Mouse (Mus musculus): ENCODE data around the gene Pcyt2.

The Pcyt2 gene

DNA sequence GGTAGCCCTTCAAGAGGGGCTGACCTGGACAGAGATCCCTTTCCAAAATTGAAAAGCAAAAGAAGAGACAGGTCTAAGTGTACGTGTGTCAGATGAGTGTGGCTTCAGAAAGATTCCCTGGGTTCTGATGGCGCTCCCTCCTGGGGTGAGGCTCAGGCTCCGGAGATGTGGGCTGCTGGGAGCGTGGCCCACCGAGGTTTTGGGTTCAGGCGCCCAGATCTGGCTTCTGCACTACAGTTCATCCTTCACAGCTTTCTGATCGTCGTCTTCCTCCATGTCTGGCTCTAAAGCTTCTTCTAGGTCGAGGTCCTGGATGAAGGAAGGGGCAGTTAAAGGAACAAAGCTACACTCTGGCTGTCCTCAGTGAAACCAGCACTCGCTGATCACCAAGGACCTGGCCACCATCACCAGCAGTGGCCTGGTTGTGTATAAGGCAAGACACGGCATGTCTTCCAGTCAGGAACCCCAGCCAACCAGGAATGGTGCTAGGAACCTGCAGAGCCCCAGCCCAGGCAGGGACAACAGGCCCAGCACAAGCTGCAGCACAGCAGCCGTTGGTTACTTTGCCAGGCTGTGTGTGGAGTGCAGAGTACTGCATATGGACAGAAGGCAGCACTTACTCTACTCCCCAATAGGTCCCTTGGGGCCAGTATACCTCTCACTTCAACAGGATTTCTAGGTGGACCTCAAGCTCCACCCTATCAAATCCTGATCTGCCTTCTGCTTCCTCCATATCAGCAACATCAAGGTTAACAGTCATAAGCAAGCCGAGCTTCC is 56.6 kb downstream of the Pcyt2 start:
- DNase-seq (ENCODE audit: low spot score in 2 of 2), result no peak

All from spleen, postnatal 10 days (tissue).